Mouse (Mus musculus) olfactory bulb, adult 2 months (tissue): ENCODE measurements around the gene Zbtb25.

ENCODE experiments used
- CTCF ChIP-seq: fragments of 200-500 bp; IDR thresholded peaks from 2 replicates; pipeline ENCODE4 v1.5.1; 2012; ENCODE audit warnings: low read depth, mild to moderate bottlenecking, low read length, moderate library complexity; ENCODE audit not compliant: insufficient read depth
- POLR2A ChIP-seq: fragments of 200-500 bp; IDR thresholded peaks from 2 replicates; pipeline ENCODE4 v1.6.1; 2012; ENCODE audit warnings: mild to moderate bottlenecking, low read depth, low read length, moderate library complexity; ENCODE audit not compliant: insufficient read depth

DNA sequence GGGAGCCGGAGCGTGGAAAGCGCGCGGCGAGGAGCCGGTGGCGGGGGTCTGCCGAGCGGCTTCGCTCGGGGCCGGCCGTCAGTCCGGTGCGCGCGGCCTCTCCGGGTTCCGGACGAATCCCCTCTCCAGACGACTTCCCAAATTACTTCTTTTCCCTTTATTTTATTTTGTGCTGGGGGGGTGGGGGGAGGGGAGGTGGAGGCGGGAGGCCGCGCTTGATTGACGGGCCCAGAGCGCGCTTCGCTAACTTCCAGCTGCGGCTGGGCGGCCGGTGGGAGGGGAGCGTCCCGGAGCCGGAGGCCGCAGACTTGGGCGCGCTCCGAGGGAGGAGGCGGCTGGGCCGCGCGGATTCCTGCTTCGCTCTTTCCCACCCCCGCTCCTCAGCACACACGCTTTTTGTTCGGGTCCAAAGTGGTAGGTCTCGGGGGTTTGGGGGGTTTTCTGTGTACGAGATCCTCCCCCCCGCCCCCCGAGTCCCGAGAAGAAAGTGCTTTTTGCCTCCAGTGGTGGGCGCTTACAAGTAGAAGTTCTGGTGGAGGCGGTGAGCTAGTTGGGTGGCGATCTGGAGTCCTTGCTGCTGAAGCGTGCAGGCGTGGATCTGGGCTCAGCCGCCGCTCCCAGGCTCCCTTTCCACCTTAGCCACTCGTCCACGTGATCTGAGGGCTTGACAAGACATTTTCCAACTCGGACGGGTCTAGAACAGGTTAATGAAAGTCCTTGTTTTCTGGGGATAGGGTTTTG is 1.6 kb upstream of the Zbtb25 start:
- no peak for TF ChIP-seq CTCF
- TF ChIP-seq POLR2A: 0 out of 2 replicates have a peak, but pooled peaks have one; percentile 19
